Mouse (Mus musculus): ENCODE data around the gene Ano1.

Gene Ano1

DNA sequence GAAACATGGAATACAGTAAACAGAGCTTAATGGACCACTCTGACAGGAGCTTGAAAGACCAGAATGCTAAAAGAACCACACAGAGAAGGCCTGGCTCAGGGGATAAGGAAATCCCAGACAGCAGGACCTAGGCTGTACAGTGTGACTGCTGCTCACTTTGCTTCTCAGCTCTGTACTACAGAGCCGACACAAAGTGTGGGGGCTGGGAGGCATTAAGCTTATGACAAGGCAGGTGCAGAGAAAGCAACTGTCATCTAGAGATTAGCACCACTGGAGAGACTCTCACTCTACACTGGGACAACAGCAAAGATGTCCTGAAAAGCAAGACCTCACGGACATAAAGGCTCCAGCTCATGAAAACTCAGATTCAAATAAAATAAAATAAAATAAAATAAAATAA is 212.6 kb downstream of the Ano1 start:
- DNase-seq (ENCODE audit: low read depth, low spot score), result no peak
